Mouse (Mus musculus): ENCODE data around the gene Parva. TPM values are rescaled to one million over a fixed set of nuclear protein-coding genes. Genes with fewer than 3 reads are reported as not detected.

The Parva gene
- polyA plus RNA-seq, 1 experiment from 2014 or later, result 28.5 TPM

DNA sequence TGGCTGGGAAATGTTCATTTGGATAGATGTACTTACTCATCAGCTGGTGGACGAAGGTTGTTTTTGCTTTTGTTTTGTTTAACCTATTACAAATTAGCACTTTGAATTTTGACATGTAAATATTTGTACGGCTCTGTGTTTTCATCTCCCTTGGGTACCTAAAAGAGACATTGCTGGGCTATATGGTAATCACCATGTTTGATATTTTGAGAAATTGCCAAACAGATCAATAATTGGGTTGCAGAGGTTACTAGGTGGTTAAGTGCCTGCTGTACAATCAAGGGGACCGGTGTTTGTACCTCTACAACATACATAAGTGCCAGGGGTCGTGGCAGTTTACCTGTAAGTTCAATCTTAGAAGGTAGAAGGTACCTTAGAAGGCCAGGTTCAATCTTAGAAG, 19.2 kb downstream of the Parva start:
- WGBS, result 95% methylated on average over 4 of the region's 4 CpGs
- Histone ChIP-seq H3K4me2 (ENCODE audit: low read length) (no peak overlapping the region), H3K27me3 (replicated peaks; ENCODE audit: control insufficient read depth, insufficient read depth, low read length) (no peaks in the 10 kb centered on the region), H3K36me3 (ENCODE audit: control insufficient read depth, insufficient read depth, low read length) (no peaks in the 10 kb centered on the region), H3K9ac (ENCODE audit: low read depth, low read length) (no peak overlapping the region), H3K4me3 (ENCODE audit: low read length) (no peak overlapping the region), H3K27ac (ENCODE audit: low read depth, low read length) (no peak overlapping the region), H3K9me3 (ENCODE audit: control insufficient read depth, low read length) (no peaks in the 10 kb centered on the region), H3K4me1 (ENCODE audit: control insufficient read depth, insufficient read depth, low read depth, low read length) (peaks cover 11% of the 10 kb centered on the region)
- ATAC-seq, result no peak

DNA sequence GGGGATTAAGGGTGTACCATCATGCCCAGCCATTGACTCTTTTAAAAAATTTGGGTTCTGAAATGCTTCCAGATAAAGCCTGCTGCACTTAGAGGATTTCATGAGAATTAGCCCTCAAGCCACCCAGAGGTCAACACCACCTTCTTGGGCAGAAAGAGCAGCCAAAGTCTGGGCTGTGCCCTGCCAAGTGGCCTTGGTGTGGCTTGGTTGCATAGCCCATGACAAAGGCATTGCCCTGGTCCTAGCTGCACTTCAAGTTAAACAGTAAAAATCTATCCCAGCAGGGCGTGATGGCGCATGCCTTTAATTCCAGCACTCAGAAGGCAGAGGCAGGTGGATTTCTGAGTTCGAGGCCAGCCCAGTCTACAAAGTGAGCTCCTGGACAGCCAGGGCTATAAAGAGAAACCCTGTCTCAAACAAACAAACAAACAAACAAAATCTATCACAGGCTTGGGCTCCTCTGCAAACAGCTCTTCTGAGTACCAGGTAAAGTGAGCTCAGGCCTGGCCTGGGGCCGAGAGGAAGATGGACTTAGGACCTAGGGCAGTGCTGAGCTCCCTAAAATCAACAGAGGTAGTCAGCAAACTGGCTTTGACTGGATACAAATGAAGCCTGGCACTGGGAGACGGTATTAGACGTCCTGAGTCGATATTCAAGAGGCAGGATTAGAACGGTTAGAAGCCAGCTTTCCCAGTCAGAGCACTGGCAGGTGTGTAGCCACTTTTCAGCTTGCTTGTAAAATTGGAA, 22.8 kb downstream of the Parva start:
- H3K9me3 ChIP-seq (ENCODE audit: control insufficient read depth, low read length), result no peaks in the 10 kb centered on the region
- no peak for ATAC-seq

GRCm38 (mm10) chr7:112452471-112452870, 25.2 kb downstream of the Parva start:
- H3K36me3 ChIP-seq (ENCODE audit: control insufficient read depth, insufficient read depth, low read length), result no peaks in the 10 kb centered on the region
- H3K9ac ChIP-seq (ENCODE audit: low read depth, low read length), result no peak overlapping the region
- H3K27me3 ChIP-seq (replicated peaks; ENCODE audit: control insufficient read depth, insufficient read depth, low read length), result no peaks in the 10 kb centered on the region
- 61% methylated on average over 5 of the region's 5 CpGs for WGBS
- H3K27ac ChIP-seq (ENCODE audit: low read depth, low read length), result no peak overlapping the region
- H3K4me1 ChIP-seq (ENCODE audit: control insufficient read depth, insufficient read depth, low read depth, low read length), result peaks cover 6% of the 10 kb centered on the region
- H3K4me2 ChIP-seq (ENCODE audit: low read length), result no peak overlapping the region
- no peak overlapping the region for H3K4me3 ChIP-seq (ENCODE audit: low read length)
- no peak for ATAC-seq
- no peaks in the 10 kb centered on the region for H3K9me3 ChIP-seq (ENCODE audit: control insufficient read depth, low read length)

More for the DNA sequence above, 22.8 kb downstream of the Parva start:
- H3K4me2 ChIP-seq (ENCODE audit: low read length), result no peak overlapping the region
- peaks cover 6% of the 10 kb centered on the region for H3K4me1 ChIP-seq (ENCODE audit: control insufficient read depth, insufficient read depth, low read depth, low read length)
- no peaks in the 10 kb centered on the region for H3K36me3 ChIP-seq (ENCODE audit: control insufficient read depth, insufficient read depth, low read length)
- H3K4me3 ChIP-seq (ENCODE audit: low read length), result no peak overlapping the region
- no peaks in the 10 kb centered on the region for H3K27me3 ChIP-seq (replicated peaks; ENCODE audit: control insufficient read depth, insufficient read depth, low read length)
- no peak overlapping the region for H3K9ac ChIP-seq (ENCODE audit: low read depth, low read length)
- H3K27ac ChIP-seq (ENCODE audit: low read depth, low read length), result no peak overlapping the region
- WGBS, result 77% methylated on average over 8 of the region's 8 CpGs

DNA sequence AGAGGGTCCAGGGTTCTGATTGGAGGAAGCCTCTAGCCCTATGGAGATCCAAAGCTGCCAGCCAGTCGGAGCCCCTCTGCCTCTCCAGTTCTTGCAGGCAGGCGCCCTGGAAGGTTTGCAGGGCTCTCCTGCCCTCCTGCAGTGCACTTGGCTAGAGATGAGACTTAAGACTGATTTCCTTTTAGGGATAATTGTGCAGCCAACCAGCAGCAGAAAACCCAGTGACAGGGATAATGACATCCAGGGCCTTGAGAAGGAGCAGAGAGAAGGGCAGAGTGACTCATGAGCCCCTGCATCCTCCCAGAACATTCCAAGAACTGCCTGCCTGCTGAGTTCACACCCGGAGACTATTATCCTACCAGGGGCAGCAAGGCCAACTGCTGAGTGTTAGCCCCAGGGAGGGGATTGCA, 26.5 kb downstream of the Parva start:
- H3K9me3 ChIP-seq (ENCODE audit: control insufficient read depth, low read length), result no peaks in the 10 kb centered on the region
- WGBS, result 9% methylated on average over 3 of the region's 3 CpGs
- no peak overlapping the region for H3K4me2 ChIP-seq (ENCODE audit: low read length)
- H3K4me3 ChIP-seq (ENCODE audit: low read length), result no peak overlapping the region
- no peak overlapping the region for H3K27ac ChIP-seq (ENCODE audit: low read depth, low read length)
- no peaks in the 10 kb centered on the region for H3K36me3 ChIP-seq (ENCODE audit: control insufficient read depth, insufficient read depth, low read length)
- peak overlapping the region; percentile 8; the same call in 1 of the 2 replicates for H3K9ac ChIP-seq (ENCODE audit: low read depth, low read length)
- no peaks in the 10 kb centered on the region for H3K27me3 ChIP-seq (replicated peaks; ENCODE audit: control insufficient read depth, insufficient read depth, low read length)
- no peak for ATAC-seq
- H3K4me1 ChIP-seq (ENCODE audit: control insufficient read depth, insufficient read depth, low read depth, low read length), result peaks cover 6% of the 10 kb centered on the region

- H3K27ac ChIP-seq (ENCODE audit: low read depth, low read length), result no peak overlapping the region
- H3K27me3 ChIP-seq (replicated peaks; ENCODE audit: control insufficient read depth, insufficient read depth, low read length), result no peaks in the 10 kb centered on the region
- no peak overlapping the region for H3K4me3 ChIP-seq (ENCODE audit: low read length)
- no peaks in the 10 kb centered on the region for H3K9me3 ChIP-seq (ENCODE audit: control insufficient read depth, low read length)
- no peak overlapping the region for H3K4me2 ChIP-seq (ENCODE audit: low read length)
- peaks cover 6% of the 10 kb centered on the region for H3K4me1 ChIP-seq (ENCODE audit: control insufficient read depth, insufficient read depth, low read depth, low read length)
- WGBS, result 69% methylated on average over 6 of the region's 6 CpGs
- no peak for ATAC-seq
- no peaks in the 10 kb centered on the region for H3K36me3 ChIP-seq (ENCODE audit: control insufficient read depth, insufficient read depth, low read length)
- no peak overlapping the region for H3K9ac ChIP-seq (ENCODE audit: low read depth, low read length)
Observed at GRCm38 (mm10) chr7:112454380-112454779, 27.1 kb downstream of the Parva start.

GRCm38 (mm10) chr7:112454951-112455350, 27.6 kb downstream of the Parva start:
- H3K36me3 ChIP-seq (ENCODE audit: control insufficient read depth, insufficient read depth, low read length), result no peaks in the 10 kb centered on the region
- no peak overlapping the region for H3K27ac ChIP-seq (ENCODE audit: low read depth, low read length)
- 88% methylated on average over 2 of the region's 2 CpGs for WGBS
- H3K27me3 ChIP-seq (replicated peaks; ENCODE audit: control insufficient read depth, insufficient read depth, low read length), result no peaks in the 10 kb centered on the region
- H3K9me3 ChIP-seq (ENCODE audit: control insufficient read depth, low read length), result no peaks in the 10 kb centered on the region
- no peak overlapping the region for H3K4me3 ChIP-seq (ENCODE audit: low read length)
- no peak overlapping the region for H3K9ac ChIP-seq (ENCODE audit: low read depth, low read length)
- H3K4me2 ChIP-seq (ENCODE audit: low read length), result no peak overlapping the region
- no peak for ATAC-seq
- peaks cover 6% of the 10 kb centered on the region for H3K4me1 ChIP-seq (ENCODE audit: control insufficient read depth, insufficient read depth, low read depth, low read length)

DNA sequence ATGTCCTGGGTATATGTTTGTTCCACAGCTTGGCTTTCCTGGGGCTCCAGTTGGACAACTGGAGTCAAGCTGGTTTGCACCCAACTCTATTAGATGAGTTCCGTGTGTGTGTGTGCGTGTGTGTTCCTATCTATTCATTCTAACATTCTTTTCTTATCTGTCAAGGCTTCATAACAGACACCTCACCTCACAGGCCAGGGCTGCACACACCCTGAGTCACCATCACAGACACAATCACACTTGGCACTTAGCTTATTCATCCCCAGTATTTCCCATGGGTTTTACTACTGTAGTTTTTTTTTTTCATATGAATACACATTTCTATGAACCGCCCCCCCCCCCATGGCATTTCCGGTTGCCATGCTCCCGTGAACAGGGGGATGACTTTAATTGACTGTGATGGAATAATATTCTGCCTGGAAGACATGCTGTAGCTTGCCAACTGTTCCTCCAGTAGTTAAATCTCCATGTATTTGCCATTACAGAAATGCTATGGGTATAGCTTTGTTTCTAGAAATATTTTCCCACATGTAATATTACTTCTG, 28.3 kb downstream of the Parva start:
- no peak overlapping the region for H3K27ac ChIP-seq (ENCODE audit: low read depth, low read length)
- ATAC-seq, result no peak
- no peaks in the 10 kb centered on the region for H3K9me3 ChIP-seq (ENCODE audit: control insufficient read depth, low read length)
- no peak overlapping the region for H3K4me3 ChIP-seq (ENCODE audit: low read length)
- no peak overlapping the region for H3K9ac ChIP-seq (ENCODE audit: low read depth, low read length)
- H3K27me3 ChIP-seq (replicated peaks; ENCODE audit: control insufficient read depth, insufficient read depth, low read length), result no peaks in the 10 kb centered on the region
- H3K4me1 ChIP-seq (ENCODE audit: control insufficient read depth, insufficient read depth, low read depth, low read length), result peaks cover 6% of the 10 kb centered on the region
- WGBS, result 76% methylated on average over 5 of the region's 5 CpGs
- H3K36me3 ChIP-seq (ENCODE audit: control insufficient read depth, insufficient read depth, low read length), result no peaks in the 10 kb centered on the region
- H3K4me2 ChIP-seq (ENCODE audit: low read length), result no peak overlapping the region

- Histone ChIP-seq H3K36me3 (ENCODE audit: control insufficient read depth, insufficient read depth, low read length) (no peaks in the 10 kb centered on the region), H3K27me3 (replicated peaks; ENCODE audit: control insufficient read depth, insufficient read depth, low read length) (no peaks in the 10 kb centered on the region), H3K4me2 (ENCODE audit: low read length) (no peak overlapping the region), H3K9ac (ENCODE audit: low read depth, low read length) (no peak overlapping the region), H3K4me1 (ENCODE audit: control insufficient read depth, insufficient read depth, low read depth, low read length) (peaks cover 8% of the 10 kb centered on the region), H3K9me3 (ENCODE audit: control insufficient read depth, low read length) (no peaks in the 10 kb centered on the region), H3K4me3 (ENCODE audit: low read length) (no peak overlapping the region), H3K27ac (ENCODE audit: low read depth, low read length) (no peak overlapping the region)
- WGBS, result 90% methylated on average over 4 of the region's 4 CpGs
- no peak for ATAC-seq
Observed at GRCm38 (mm10) chr7:112457373-112457772, 30.1 kb downstream of the Parva start.

DNA sequence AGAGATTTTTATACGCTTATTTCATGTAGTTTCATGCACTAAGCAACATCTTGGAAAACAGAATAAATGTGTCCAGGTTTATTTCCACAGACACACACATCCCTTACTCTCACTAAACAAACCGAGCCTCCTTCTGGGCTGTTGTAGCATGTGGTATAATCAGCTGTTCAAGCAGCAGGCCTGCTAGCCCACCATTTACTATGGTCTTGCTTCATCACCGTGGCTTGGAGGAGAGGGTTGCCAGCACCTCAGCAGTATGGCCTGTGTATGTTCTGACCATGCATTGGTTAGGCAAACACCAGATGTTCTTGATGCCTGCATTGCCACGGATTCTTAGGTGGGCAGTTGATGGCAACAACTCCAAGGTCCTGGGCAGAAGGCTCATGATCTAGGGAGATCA, 30.6 kb downstream of the Parva start:
- peaks cover 8% of the 10 kb centered on the region for H3K4me1 ChIP-seq (ENCODE audit: control insufficient read depth, insufficient read depth, low read depth, low read length)
- no peaks in the 10 kb centered on the region for H3K27me3 ChIP-seq (replicated peaks; ENCODE audit: control insufficient read depth, insufficient read depth, low read length)
- H3K4me3 ChIP-seq (ENCODE audit: low read length), result no peak overlapping the region
- no peaks in the 10 kb centered on the region for H3K9me3 ChIP-seq (ENCODE audit: control insufficient read depth, low read length)
- no peaks in the 10 kb centered on the region for H3K36me3 ChIP-seq (ENCODE audit: control insufficient read depth, insufficient read depth, low read length)
- WGBS, result 79% methylated on average over 4 of the region's 4 CpGs
- no peak overlapping the region for H3K27ac ChIP-seq (ENCODE audit: low read depth, low read length)
- H3K4me2 ChIP-seq (ENCODE audit: low read length), result no peak overlapping the region
- no peak overlapping the region for H3K9ac ChIP-seq (ENCODE audit: low read depth, low read length)
- no peak for ATAC-seq
